Mouse (Mus musculus) neural tube, embryonic 11.5 days (tissue): ENCODE measurements around the gene Numbl. TPM values are rescaled to one million over a fixed set of nuclear protein-coding genes. Genes with fewer than 3 reads are reported as not detected.

Experiments
- ATAC-seq: fragments of 200-750 bp; cut with Nextera tagmentation; 2 replicates; pipeline ENCODE4 v1.8.0; 2017; ENCODE audit warnings: moderate number of reproducible peaks, mild to moderate bottlenecking, moderate TSS enrichment, moderate library complexity; ENCODE audit not compliant: insufficient read depth, low FRiP score, low TSS enrichment
- DNase-seq: peaks from one replicate; pipeline ENCODE4 v3.0.0-alpha.2; 2015; ENCODE audit warnings: low spot score
- H3K27ac ChIP-seq: fragments of 300-500 bp; sonication (generic); 2 replicates; pipeline ENCODE4 v1.5.1; 2014; ENCODE audit warnings: low read depth, mild to moderate bottlenecking, low read length
- H3K27me3 ChIP-seq: fragments of 300-500 bp; sonication (generic); 2 replicates; pipeline ENCODE4 v1.6.1; 2014; ENCODE audit warnings: mild to moderate bottlenecking, low read length, mixed read lengths; ENCODE audit not compliant: control insufficient read depth, insufficient read depth
- H3K36me3 ChIP-seq: fragments of 300-500 bp; sonication (generic); 2 replicates; pipeline ENCODE4 v1.6.1; 2014; ENCODE audit warnings: mild to moderate bottlenecking, low read length, moderate library complexity, mixed read lengths; ENCODE audit not compliant: control insufficient read depth, insufficient read depth
- H3K4me1 ChIP-seq: fragments of 300-500 bp; sonication (generic); 2 replicates; pipeline ENCODE4 v1.6.1; 2014; ENCODE audit warnings: low read length, mixed read lengths; ENCODE audit not compliant: control insufficient read depth, insufficient read depth
- H3K4me2 ChIP-seq: fragments of 300-500 bp; sonication (generic); 2 replicates; pipeline ENCODE4 v1.6.1; 2014; ENCODE audit warnings: low read depth, mild to moderate bottlenecking, moderate library complexity
- H3K4me3 ChIP-seq: fragments of 300-500 bp; sonication (generic); 2 replicates; pipeline ENCODE4 v1.5.1; 2014; ENCODE audit warnings: low read depth, low read length
- H3K9ac ChIP-seq: fragments of 300-500 bp; sonication (generic); 2 replicates; pipeline ENCODE4 v1.6.1; 2014; ENCODE audit warnings: mild to moderate bottlenecking, low read length
- H3K9me3 ChIP-seq: fragments of 300-500 bp; sonication (generic); 2 replicates; pipeline ENCODE4 v1.6.1; 2016; ENCODE audit warnings: low read length; ENCODE audit not compliant: control insufficient read depth
- WGBS: fragments of 180-500 bp; shearing (Covaris S2); extraction: QIAGEN DNeasy Blood & Tissue Kit; methylation state at CpG from one replicate; pipeline ENCODE4 v1.1.7; 2014; 5-methylcytosine and 5-hydroxymethylcytosine counted together
- polyA plus RNA-seq: library from polyadenylated mRNA; unstranded; fragments of >200 nt; fragmentation: Nextera tagmentation; extraction: Ambion mirVana; gene quantifications from 2 replicates; pipeline ENCODE4 v1.2.1, GENCODE M21; 2014

Gene Numbl
- 21.6 and 21.7 TPM in 2 replicates for polyA plus RNA-seq

- Histone ChIP-seq H3K4me3 (peak within 1 kb of the TSS; percentile 91), H3K4me2 (peak within 1 kb of the TSS; percentile 75), H3K36me3 (no peaks in the 10 kb centered on the region; the same call in 1 of the 2 replicates), H3K27ac (peak within 1 kb of the TSS; percentile 82), H3K4me1 (peaks cover 19% of the 10 kb centered on the region), H3K9me3 (no peaks in the 10 kb centered on the region), H3K27me3 (no peaks in the 10 kb centered on the region), H3K9ac (peak within 1 kb of the TSS; percentile 88)
- ATAC-seq (peak; percentile 78), DNase-seq (peak; percentile 97)
- WGBS = under 1% methylated on average over 41 of the region's 47 CpGs
These were observed at the start of gene Numbl for GRCm38 (mm10) chr7:27258205-27258899. Gene Numbl, plus strand, starts transcription at chr7:27258433.

GRCm38 (mm10) chr7:27212626-27213025, 45.6 kb upstream of the Numbl start:
- H3K27me3 ChIP-seq = no peaks in the 10 kb centered on the region
- H3K9me3 ChIP-seq = no peaks in the 10 kb centered on the region
- H3K4me3 ChIP-seq = no peak overlapping the region
- WGBS = 85% methylated on average over 2 of the region's 2 CpGs
- H3K4me1 ChIP-seq = no peaks in the 10 kb centered on the region
- DNase-seq (no peak), ATAC-seq (no peak)
- H3K4me2 ChIP-seq = no peak overlapping the region
- H3K9ac ChIP-seq = no peak overlapping the region
- peaks cover 10% of the 10 kb centered on the region for H3K36me3 ChIP-seq
- H3K27ac ChIP-seq = no peak overlapping the region

GRCm38 (mm10) chr7:27218586-27218985, 39.6 kb upstream of the Numbl start:
- Histone ChIP-seq H3K27ac (no peak overlapping the region), H3K9me3 (no peaks in the 10 kb centered on the region), H3K4me3 (no peak overlapping the region), H3K4me2 (no peak overlapping the region), H3K4me1 (no peaks in the 10 kb centered on the region), H3K9ac (no peak overlapping the region), H3K36me3 (peaks cover 3% of the 10 kb centered on the region; the same call in 1 of the 2 replicates), H3K27me3 (no peaks in the 10 kb centered on the region)
- DNase-seq (no peak), ATAC-seq (no peak)
- 79% methylated on average over 7 of the region's 7 CpGs for WGBS

GRCm38 (mm10) chr7:27219937-27220336, 38.3 kb upstream of the Numbl start:
- no peak overlapping the region for H3K4me3 ChIP-seq
- DNase-seq = no peak
- H3K4me1 ChIP-seq = peaks cover 2% of the 10 kb centered on the region; the same call in 1 of the 2 replicates
- no peaks in the 10 kb centered on the region for H3K27me3 ChIP-seq
- 79% methylated on average over 11 of the region's 11 CpGs for WGBS
- H3K36me3 ChIP-seq = 0 out of 2 replicates have a peak, but pooled peaks cover 3% of the 10 kb centered on the region
- no peak overlapping the region for H3K27ac ChIP-seq
- no peaks in the 10 kb centered on the region for H3K9me3 ChIP-seq
- ATAC-seq = no peak
- H3K9ac ChIP-seq = no peak overlapping the region
- H3K4me2 ChIP-seq = no peak overlapping the region

- no peak overlapping the region for H3K4me2 ChIP-seq
- no peak overlapping the region for H3K9ac ChIP-seq
- no peaks in the 10 kb centered on the region for H3K9me3 ChIP-seq
- H3K27me3 ChIP-seq = no peaks in the 10 kb centered on the region
- ATAC-seq (no peak), DNase-seq (no peak)
- no peak overlapping the region for H3K4me3 ChIP-seq
- peaks cover 16% of the 10 kb centered on the region for H3K4me1 ChIP-seq
- WGBS = 82% methylated on average over 6 of the region's 6 CpGs
- no peak overlapping the region for H3K27ac ChIP-seq
- 0 out of 2 replicates have a peak, but pooled peaks cover under 1% of the 10 kb centered on the region for H3K36me3 ChIP-seq
These were observed 36.3 kb upstream of the Numbl start for GRCm38 (mm10) chr7:27221939-27222338.

- Histone ChIP-seq H3K4me1 (peaks cover 21% of the 10 kb centered on the region), H3K9ac (no peak overlapping the region), H3K27ac (no peak overlapping the region), H3K36me3 (no peaks in the 10 kb centered on the region), H3K4me2 (no peak overlapping the region), H3K27me3 (no peaks in the 10 kb centered on the region), H3K4me3 (no peak overlapping the region), H3K9me3 (no peaks in the 10 kb centered on the region)
- ATAC-seq (no peak), DNase-seq (no peak)
- 81% methylated on average over 1 of the region's 1 CpGs for WGBS
These were observed 35.7 kb upstream of the Numbl start for GRCm38 (mm10) chr7:27222538-27222937.

- 84% methylated on average over 11 of the region's 11 CpGs for WGBS
- H3K27ac ChIP-seq = no peak overlapping the region
- H3K9ac ChIP-seq = peak overlapping the region; percentile 29; the same call in 1 of the 2 replicates
- no peak overlapping the region for H3K4me3 ChIP-seq
- no peaks in the 10 kb centered on the region for H3K9me3 ChIP-seq
- ATAC-seq = no peak
- no peak for DNase-seq
- peak overlapping the region; percentile 22 for H3K4me2 ChIP-seq
- H3K27me3 ChIP-seq = no peaks in the 10 kb centered on the region
- H3K4me1 ChIP-seq = peaks cover 21% of the 10 kb centered on the region
- no peaks in the 10 kb centered on the region for H3K36me3 ChIP-seq
These were observed 33.2 kb upstream of the Numbl start for GRCm38 (mm10) chr7:27224877-27225575.

GRCm38 (mm10) chr7:27227276-27227675, 31.0 kb upstream of the Numbl start:
- no peak for DNase-seq
- H3K4me2 ChIP-seq = peak overlapping the region; percentile 72
- H3K4me3 ChIP-seq = peak overlapping the region; percentile 89
- no peaks in the 10 kb centered on the region for H3K27me3 ChIP-seq
- ATAC-seq = no peak
- no peak overlapping the region for H3K27ac ChIP-seq
- H3K36me3 ChIP-seq = no peaks in the 10 kb centered on the region
- H3K9ac ChIP-seq = peak overlapping the region; percentile 74
- H3K9me3 ChIP-seq = no peaks in the 10 kb centered on the region
- WGBS = 29% methylated on average over 9 of the region's 9 CpGs
- peaks cover 21% of the 10 kb centered on the region for H3K4me1 ChIP-seq
